Mouse (Mus musculus) midbrain, embryonic 10.5 days (tissue): ENCODE measurements at regions not wholly inside any gene's neighbourhood (a gene's known extent, or its start where the extent isn't known, plus 50 kb on each side); places are given as distances from the start of the nearest gene placed in this dataset.

ENCODE experiments used
- DNase-seq: peaks from one replicate; pipeline ENCODE4 v3.0.0-alpha.2; 2017; ENCODE audit warnings: low spot score
- H3K27ac ChIP-seq: fragments of 300-500 bp; sonication (generic); replicated peaks from 2 replicates; pipeline ENCODE4 v1.5.1; 2016; ENCODE audit warnings: mild to moderate bottlenecking
- H3K27me3 ChIP-seq: fragments of 300-500 bp; sonication (generic); 2 replicates; pipeline ENCODE4 v1.6.1; 2016; ENCODE audit warnings: low read depth, mild to moderate bottlenecking; ENCODE audit not compliant: poor library complexity, severe bottlenecking
- H3K36me3 ChIP-seq: fragments of 300-500 bp; sonication (generic); 2 replicates; pipeline ENCODE4 v1.6.1; 2016; ENCODE audit warnings: mild to moderate bottlenecking, moderate library complexity
- H3K4me1 ChIP-seq: fragments of 300-500 bp; sonication (generic); 2 replicates; pipeline ENCODE4 v1.6.1; 2016
- H3K4me3 ChIP-seq: fragments of 300-500 bp; sonication (generic); 2 replicates; pipeline ENCODE4 v1.5.1; 2016; ENCODE audit warnings: mild to moderate bottlenecking, moderate library complexity
- H3K9me3 ChIP-seq: fragments of 300-500 bp; sonication (generic); replicated peaks from 2 replicates; pipeline ENCODE4 v1.6.1; 2016; ENCODE audit warnings: mild to moderate bottlenecking
- WGBS: fragments of 180-500 bp; shearing (Covaris S2); methylation state at CpG from one replicate; pipeline ENCODE4 v1.1.7; 2016; 5-methylcytosine and 5-hydroxymethylcytosine counted together

DNA sequence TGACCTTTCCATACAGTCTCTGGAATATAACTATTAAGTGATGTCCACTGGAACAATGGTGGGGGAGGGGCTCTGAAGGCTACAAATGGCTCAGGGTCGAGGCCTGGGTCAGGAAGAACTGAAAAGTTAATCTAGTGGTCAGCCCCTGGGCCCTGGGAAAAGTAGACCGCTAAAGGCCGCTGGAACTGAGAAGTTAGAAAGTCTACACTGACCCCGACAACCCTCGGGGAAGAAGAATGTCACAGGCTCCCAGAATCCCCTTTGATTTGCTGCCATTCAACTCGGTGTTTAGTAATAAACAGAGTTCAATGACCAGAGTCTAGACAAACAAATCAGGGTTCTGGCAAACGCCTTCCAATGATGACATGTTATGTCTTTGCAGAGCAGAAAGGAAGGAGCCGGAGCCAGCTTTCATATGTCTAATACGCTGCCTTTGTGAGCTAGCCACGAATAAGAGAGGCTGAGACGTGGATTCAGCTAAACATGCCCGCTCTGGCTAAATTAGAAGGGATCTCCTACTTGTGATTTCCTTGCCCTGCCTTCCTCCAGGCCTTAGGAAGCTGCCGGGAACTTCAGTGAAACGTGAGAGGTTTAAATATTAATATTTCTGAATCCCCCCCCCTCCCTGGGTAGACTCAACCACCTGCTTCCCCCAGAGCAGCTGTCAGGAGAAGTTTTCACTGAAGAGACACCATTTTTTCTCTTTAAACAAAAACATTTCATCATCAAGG, 134.8 kb downstream of the Enc1 start:
- H3K4me1 ChIP-seq: peaks cover 22% of the 10 kb centered on the region
- no peaks in the 10 kb centered on the region for H3K27me3 ChIP-seq
- H3K4me3 ChIP-seq: no peak overlapping the region
- H3K36me3 ChIP-seq: no peaks in the 10 kb centered on the region
- peak; percentile 78 for DNase-seq
- no peaks in the 10 kb centered on the region for H3K9me3 ChIP-seq
- peak overlapping the region; percentile 82 for H3K27ac ChIP-seq
- WGBS: 48% methylated on average over 14 of the region's 14 CpGs

GRCm38 (mm10) chr13:97372348-97372747, 131.4 kb downstream of the Enc1 start:
- Histone ChIP-seq H3K4me1 (peaks cover 22% of the 10 kb centered on the region), H3K27ac (no peak overlapping the region), H3K9me3 (no peaks in the 10 kb centered on the region), H3K4me3 (no peak overlapping the region), H3K36me3 (no peaks in the 10 kb centered on the region), H3K27me3 (no peaks in the 10 kb centered on the region)
- DNase-seq: no peak
- WGBS: 41% methylated on average over 7 of the region's 7 CpGs

- Histone ChIP-seq H3K4me3 (no peak overlapping the region), H3K36me3 (no peaks in the 10 kb centered on the region), H3K9me3 (no peaks in the 10 kb centered on the region), H3K27me3 (peaks cover 7% of the 10 kb centered on the region), H3K27ac (no peak overlapping the region), H3K4me1 (peaks cover 14% of the 10 kb centered on the region)
- WGBS: 91% methylated on average over 3 of the region's 3 CpGs
- no peak for DNase-seq
Observed at GRCm38 (mm10) chr13:97371200-97371599, 130.3 kb downstream of the Enc1 start.

GRCm38 (mm10) chr13:97366723-97367122, 125.8 kb downstream of the Enc1 start:
- H3K36me3 ChIP-seq: no peaks in the 10 kb centered on the region
- H3K4me3 ChIP-seq: no peak overlapping the region
- peaks cover 14% of the 10 kb centered on the region for H3K4me1 ChIP-seq
- H3K27me3 ChIP-seq: peaks cover 28% of the 10 kb centered on the region
- H3K27ac ChIP-seq: no peak overlapping the region
- 92% methylated on average over 8 of the region's 8 CpGs for WGBS
- DNase-seq: no peak
- H3K9me3 ChIP-seq: no peaks in the 10 kb centered on the region

GRCm38 (mm10) chr13:97365557-97366244, 124.8 kb downstream of the Enc1 start:
- DNase-seq: no peak
- WGBS: 42% methylated on average over 18 of the region's 18 CpGs
- Histone ChIP-seq H3K27me3 (peaks cover 28% of the 10 kb centered on the region), H3K36me3 (no peaks in the 10 kb centered on the region), H3K27ac (no peak overlapping the region), H3K4me3 (no peak overlapping the region), H3K9me3 (no peaks in the 10 kb centered on the region), H3K4me1 (peaks cover 14% of the 10 kb centered on the region)

- Histone ChIP-seq H3K9me3 (no peaks in the 10 kb centered on the region), H3K36me3 (no peaks in the 10 kb centered on the region), H3K4me3 (no peak overlapping the region), H3K27ac (no peak overlapping the region), H3K4me1 (peaks cover 14% of the 10 kb centered on the region), H3K27me3 (peaks cover 28% of the 10 kb centered on the region)
- WGBS: 76% methylated on average over 9 of the region's 9 CpGs
- DNase-seq: no peak
Observed at GRCm38 (mm10) chr13:97365004-97365403, 124.1 kb downstream of the Enc1 start.

DNA sequence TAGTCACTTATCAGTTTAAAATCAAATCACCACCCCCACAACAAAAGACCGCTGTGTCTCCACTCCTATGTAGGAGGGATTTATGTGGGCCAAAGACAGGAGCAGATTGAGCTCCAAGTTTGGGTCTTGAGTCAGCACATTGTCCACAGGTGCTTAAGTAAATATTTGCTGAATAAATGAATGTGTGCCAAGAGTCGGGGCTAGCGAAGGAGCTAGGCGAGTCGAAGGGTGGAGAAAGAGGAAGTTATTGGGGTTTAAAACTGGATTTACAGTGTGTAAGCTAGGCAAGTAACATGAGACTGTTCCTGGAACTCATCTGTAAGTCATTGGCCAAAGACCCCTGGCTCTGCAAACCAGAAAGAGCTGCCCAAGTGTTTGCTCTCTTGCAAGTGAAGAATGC, 122.9 kb downstream of the Enc1 start:
- 83% methylated on average over 5 of the region's 5 CpGs for WGBS
- Histone ChIP-seq H3K4me1 (peaks cover 18% of the 10 kb centered on the region), H3K9me3 (no peaks in the 10 kb centered on the region), H3K4me3 (no peak overlapping the region), H3K27ac (no peak overlapping the region), H3K27me3 (peaks cover 28% of the 10 kb centered on the region), H3K36me3 (no peaks in the 10 kb centered on the region)
- DNase-seq: no peak

GRCm38 (mm10) chr13:97363214-97363613, 122.3 kb downstream of the Enc1 start:
- Histone ChIP-seq H3K27ac (no peak overlapping the region), H3K27me3 (peaks cover 28% of the 10 kb centered on the region), H3K4me1 (peaks cover 24% of the 10 kb centered on the region), H3K9me3 (no peaks in the 10 kb centered on the region), H3K36me3 (no peaks in the 10 kb centered on the region), H3K4me3 (no peak overlapping the region)
- no peak for DNase-seq
- 96% methylated on average over 4 of the region's 4 CpGs for WGBS

GRCm38 (mm10) chr13:97360551-97360950, 119.6 kb downstream of the Enc1 start:
- Histone ChIP-seq H3K27me3 (peaks cover 16% of the 10 kb centered on the region), H3K36me3 (no peaks in the 10 kb centered on the region), H3K27ac (no peak overlapping the region), H3K4me1 (peaks cover 29% of the 10 kb centered on the region), H3K4me3 (no peak overlapping the region), H3K9me3 (no peaks in the 10 kb centered on the region)
- 86% methylated on average over 9 of the region's 9 CpGs for whole genome bisulfite sequencing
- DNase-seq: no peak

DNA sequence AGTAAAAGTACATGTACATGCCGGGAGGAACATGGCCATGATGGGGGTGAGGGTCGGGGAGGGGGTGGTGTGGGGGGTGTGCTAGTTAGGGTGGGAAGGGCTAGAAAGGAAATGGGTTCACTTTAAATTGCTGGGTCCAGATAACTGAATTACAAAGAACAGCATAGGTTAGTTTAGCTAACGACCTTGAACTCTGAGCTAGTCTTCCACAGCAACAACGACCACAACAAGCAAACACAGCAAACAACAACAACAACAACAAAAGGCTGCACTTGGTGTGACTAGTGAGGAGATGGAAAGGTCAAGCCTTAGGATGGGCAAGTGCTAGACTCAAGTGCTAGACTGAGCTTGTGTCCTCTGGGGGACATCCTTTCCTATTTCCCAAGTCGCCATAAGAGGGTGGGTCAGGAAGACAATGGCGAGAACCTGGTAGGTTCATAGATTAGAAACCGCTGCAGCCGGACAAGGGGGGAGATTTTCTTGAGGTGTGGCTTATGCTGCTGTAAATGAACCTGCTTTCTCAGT, 117.9 kb downstream of the Enc1 start:
- Histone ChIP-seq H3K9me3 (no peaks in the 10 kb centered on the region), H3K27ac (peak overlapping the region; percentile 49; the same call in 1 of the 2 replicates), H3K4me1 (peaks cover 21% of the 10 kb centered on the region), H3K36me3 (no peaks in the 10 kb centered on the region), H3K27me3 (peaks cover 13% of the 10 kb centered on the region), H3K4me3 (no peak overlapping the region)
- 81% methylated on average over 8 of the region's 8 CpGs for WGBS
- DNase-seq: no peak

DNA sequence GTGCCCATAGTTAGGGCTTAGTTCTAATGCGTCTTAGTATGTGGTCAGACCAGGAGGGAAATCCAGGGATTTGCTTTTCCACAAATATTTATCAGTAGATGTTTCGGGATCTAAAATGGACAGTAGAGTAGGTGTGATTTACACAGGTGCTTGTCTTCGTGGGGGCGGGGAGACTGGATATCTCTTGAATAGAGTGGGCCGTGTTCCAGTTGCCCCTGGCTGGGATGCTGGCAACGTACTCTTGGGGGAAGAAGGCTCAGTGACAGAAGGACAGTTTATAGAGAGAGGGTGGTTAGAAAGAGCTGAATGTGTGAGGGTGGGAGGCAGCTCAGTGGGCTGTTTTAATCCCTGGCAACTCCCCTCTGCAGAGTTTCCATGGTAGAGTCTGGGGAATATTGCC, 117.4 kb downstream of the Enc1 start:
- Histone ChIP-seq H3K27me3 (peaks cover 13% of the 10 kb centered on the region), H3K4me1 (peaks cover 21% of the 10 kb centered on the region), H3K4me3 (no peak overlapping the region), H3K9me3 (no peaks in the 10 kb centered on the region), H3K36me3 (no peaks in the 10 kb centered on the region), H3K27ac (no peak overlapping the region; the same call in 1 of the 2 replicates)
- 67% methylated on average over 6 of the region's 6 CpGs for WGBS
- no peak for DNase-seq

- no peak for DNase-seq
- H3K27me3 ChIP-seq: peaks cover 10% of the 10 kb centered on the region
- 68% methylated on average over 13 of the region's 13 CpGs for WGBS
Observed at GRCm38 (mm10) chr13:97356923-97357807, 116.3 kb downstream of the Enc1 start.

More at GRCm38 (mm10) chr13:97356923-97357807, 116.3 kb downstream of the Enc1 start:
- no peaks in the 10 kb centered on the region for H3K36me3 ChIP-seq
- no peak overlapping the region for H3K4me3 ChIP-seq
- no peak overlapping the region; the same call in 1 of the 2 replicates for H3K27ac ChIP-seq
- peaks cover 21% of the 10 kb centered on the region for H3K4me1 ChIP-seq
- no peaks in the 10 kb centered on the region for H3K9me3 ChIP-seq
